Mouse (Mus musculus): ENCODE results near the gene Nhsl2.

DNA sequence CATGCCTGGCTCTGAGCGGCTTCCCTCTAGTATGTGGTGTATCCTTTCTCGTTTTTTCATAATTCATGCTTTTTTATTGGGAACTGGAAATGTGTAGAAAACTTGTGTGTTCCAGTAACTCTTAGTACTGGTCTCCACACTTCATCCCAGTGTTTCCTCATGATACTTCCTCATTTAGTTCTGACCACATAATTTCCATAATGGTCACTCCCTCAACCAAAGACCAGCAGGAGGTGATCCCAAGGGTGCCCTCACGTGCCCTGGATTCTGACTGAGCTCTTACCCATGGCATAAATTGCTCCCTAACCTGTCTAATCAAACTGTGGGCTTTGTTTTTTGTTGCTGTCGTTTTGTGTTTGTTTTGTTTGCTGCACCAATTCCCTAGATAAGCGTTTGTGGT is 58.1 kb downstream of the Nhsl2 start:
- TF ChIP-seq CTCF (conservative IDR thresholded peaks at IDR 0.05; ENCODE audit: low read length) (no peak), NANOG (IDR thresholded peaks at IDR 0.05; ENCODE audit: borderline replicate concordance, low read length) (no peak), POU5F1 (IDR thresholded peaks at IDR 0.05; ENCODE audit: borderline replicate concordance, low read length) (no peak)
